ENCODE assay signal across 12 mouse cellular contexts in genomic region chr5:35475236-35475635, GRCm38 (mm10). TPM values are rescaled to one million over a fixed set of nuclear protein-coding genes. Genes with fewer than 3 reads are reported as not detected.
DNase-seq lines count a peak whose midpoint lies in the region; ATAC-seq and TF ChIP-seq lines count a peak whose summit lies in the region.
"Had no signal": no experiment of that assay in that cellular context is flagged by ENCODE, and none has a peak within 500 bp of the region (broad histone marks: within the 10 kb centered on the region; RNA-seq: fewer than 3 reads in every experiment).

No protein-coding gene starts in this region.

- H3K27me3 ChIP-seq in G1E (ENCODE audit: insufficient read depth, low read length): peaks cover 4% of the 10 kb centered on the region; the same call in 1 of the 2 replicates

- ATAC-seq in G1E (ENCODE audit: extremely low read depth, insufficient number of reproducible peaks, low FRiP score, poor library complexity, severe bottlenecking): no peak
- ATAC-seq: Patski had no signal

- DNase-seq in gastrocnemius, adult 2 months: no peak
- no peak for DNase-seq in gastrocnemius, postnatal 14 days
- DNase-seq in left cerebral cortex, postnatal 14 days (ENCODE audit: low spot score in 2 of 2): peak; percentile 10 to 17
- no peak for DNase-seq in left cerebral cortex, adult 18-20 months (ENCODE audit: low spot score in 2 of 2)
- DNase-seq in G1E (ENCODE audit: low spot score): no peak
- DNase-seq in kidney, postnatal 4 days: peak; percentile 37 to 43
- DNase-seq in ovary, adult 18-20 months (ENCODE audit: low spot score): no peak
- DNase-seq in ovary, postnatal 14 days (ENCODE audit: low spot score): no peak
- DNase-seq: cerebellum, adult 9-10 months had no signal

- no peaks in the 10 kb centered on the region for H3K9me3 ChIP-seq in G1E (replicated peaks)
- H3K9me3 ChIP-seq: midbrain, embryonic 12.5 days had no signal

- H3K4me1 ChIP-seq in G1E (ENCODE audit: insufficient read depth, low read depth, low read length): no peaks in the 10 kb centered on the region
- H3K4me1 ChIP-seq: midbrain, embryonic 12.5 days had no signal

- H3K27ac ChIP-seq in gastrocnemius, adult 2 months: no peak overlapping the region
- H3K27ac ChIP-seq: hindbrain, embryonic 14.5 days; midbrain, embryonic 12.5 days had no signal

- H3K4me3 ChIP-seq in gastrocnemius, adult 2 months: no peak overlapping the region
- H3K4me3 ChIP-seq in G1E (ENCODE audit: low read depth, low read length): no peak overlapping the region
- H3K4me3 ChIP-seq: midbrain, embryonic 12.5 days had no signal

- intact Hi-C loops in gastrocnemius, adult 2 months (cut with DNase I): no loop called here
- intact Hi-C loops in gastrocnemius, postnatal 14 days (cut with DNase I; ENCODE audit: low total_unique reads): no loop called here
- intact Hi-C loops in left cerebral cortex, postnatal 14 days (cut with DNase I): no loop called here

- no peaks in the 10 kb centered on the region for H3K36me3 ChIP-seq in G1E (replicated peaks)
- H3K36me3 ChIP-seq: midbrain, embryonic 12.5 days had no signal

- peak; percentile 41; the same call in 1 of the 2 replicates for TF ChIP-seq CTCF in gastrocnemius, adult 2 months (IDR thresholded peaks at IDR 0.05)
- TF ChIP-seq CTCF in G1E (IDR thresholded peaks at IDR 0.05; ENCODE audit: low read depth, low read length): peak; percentile 52

RNA-seq across cellular contexts. Expression of gene Cpz, which starts 50.3 kb away (rescaled TPM):
- under 1 TPM; 0.13 to 0.89 TPM for total RNA-seq in gastrocnemius, adult 2 months (2021)
- 10 to 100 TPM; 12.5 to 14.5 TPM for total RNA-seq in gastrocnemius, postnatal 14 days (2021)
- total RNA-seq in left cerebral cortex, postnatal 14 days (2021): 1 to 10 TPM; 2.1 TPM
- total RNA-seq in left cerebral cortex, adult 18-20 months (2021): under 1 TPM; 0.14 to 0.93 TPM
- total RNA-seq in G1E (2014; fragmentation: Nextera tagmentation) (9.7 and 15.1 TPM in 2 replicates), G1E (2017) (19.8 and 22.4 TPM in 2 replicates)
- polyA plus RNA-seq in G1E (2012): 6.0 and 6.8 TPM in 2 replicates

Comparison
In these comparisons a context has a peak if more than half of its experiments do, and no peak if none do; other contexts are left out.
1. DNase-seq: peak in left cerebral cortex, postnatal 14 days (2 of 2) and kidney, postnatal 4 days (2 of 2); none in gastrocnemius, adult 2 months (single experiment), gastrocnemius, postnatal 14 days (single experiment), left cerebral cortex, adult 18-20 months (0 of 2), G1E (single experiment), ovary, adult 18-20 months (single experiment) and ovary, postnatal 14 days (single experiment).